Mouse (Mus musculus) 3134 (cell line): ENCODE measurements around the gene Ints6.

Experiments
- DNase-seq: peaks from one replicate; pipeline ENCODE4 v3.0.0-alpha.2; 2011; ENCODE audit warnings: low spot score; ENCODE audit not compliant: insufficient read length; ENCODE audit errors: extremely low read depth

Gene Ints6

DNA sequence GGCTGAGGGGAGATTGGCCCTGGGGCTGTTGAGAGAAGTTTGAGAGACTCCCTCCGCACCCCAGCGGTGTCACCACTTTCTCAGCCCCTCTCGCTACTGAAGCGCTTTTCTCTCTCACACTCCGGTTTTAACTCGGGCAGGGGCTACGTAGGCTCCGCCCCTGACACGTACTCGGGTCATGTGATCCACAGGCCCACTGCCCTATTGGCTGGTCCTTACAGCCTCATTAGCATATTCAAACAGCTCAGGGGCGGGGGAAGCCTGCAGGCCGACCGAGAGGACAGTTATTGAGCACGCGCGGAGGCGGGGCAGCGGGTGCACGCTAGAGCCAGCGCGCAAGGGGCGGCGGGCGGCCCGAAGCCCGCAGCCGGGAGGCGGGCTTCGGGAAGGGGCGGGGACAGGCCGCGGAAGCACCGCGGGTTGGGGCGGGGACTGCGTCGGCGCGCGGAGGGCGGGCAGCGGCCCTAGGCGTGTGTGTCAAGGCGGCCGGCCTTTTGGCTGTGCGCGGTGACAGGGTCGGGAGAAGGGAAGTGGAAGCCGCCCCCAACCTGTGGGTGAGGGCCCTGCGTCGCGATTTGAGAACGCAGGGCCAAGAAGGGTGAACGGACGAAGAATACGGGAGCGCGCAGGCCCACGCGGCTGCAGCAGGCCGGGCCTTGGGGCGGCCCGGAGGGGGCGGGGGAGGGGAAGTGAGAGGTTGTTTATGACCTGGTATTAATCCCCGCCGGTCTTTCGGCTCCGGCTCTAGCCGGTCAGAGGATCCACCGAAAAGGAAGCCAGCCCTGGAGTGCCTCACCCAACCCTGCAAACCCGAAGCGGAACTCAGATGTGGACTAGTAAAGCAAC is at the start of gene Ints6:
TSS of gene Ints6 (minus strand) at position 134 of the 846 bp plus-strand sequence.
- DNase-seq: peak; percentile 98

DNA sequence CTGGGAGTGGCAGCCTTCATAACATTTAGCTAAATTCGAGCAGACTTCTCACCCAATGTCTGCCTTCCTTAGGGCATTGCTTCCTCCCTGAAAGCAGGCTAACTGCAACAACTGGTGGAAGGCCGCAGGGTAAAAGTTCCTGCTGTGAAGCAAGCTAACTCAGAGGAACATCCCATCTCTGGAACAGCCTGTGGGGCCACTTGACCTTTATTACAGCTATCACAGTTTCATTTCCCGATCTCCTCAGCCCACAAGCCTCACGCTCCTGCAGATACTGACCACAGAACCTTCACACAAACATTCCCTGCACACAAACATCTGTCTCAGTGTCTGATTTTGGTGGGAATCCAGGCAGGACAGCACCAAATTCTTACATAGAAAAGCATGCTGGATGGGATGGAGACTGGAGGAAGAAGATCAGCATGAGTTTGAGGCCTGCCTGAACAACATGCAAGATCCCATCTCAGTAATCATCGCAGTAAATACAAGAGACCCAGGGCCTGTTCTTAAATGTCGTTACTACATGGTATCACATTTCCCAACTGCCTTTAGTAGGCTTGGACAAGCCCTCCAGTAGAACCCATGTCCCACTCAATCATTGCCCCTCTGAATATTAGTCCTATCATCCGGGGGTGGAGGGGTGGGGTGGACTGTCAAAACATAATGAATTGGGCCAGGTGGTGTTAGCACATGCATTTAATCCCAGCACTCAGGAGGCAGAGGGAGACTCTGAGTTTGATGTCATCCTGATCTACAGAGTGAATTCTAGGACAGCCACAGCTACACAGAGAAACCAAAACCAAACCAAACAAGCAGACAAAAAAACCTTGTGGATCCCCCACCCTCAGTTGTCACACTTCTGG is 47.9 kb upstream of the Ints6 start:
- DNase-seq: no peak

DNA sequence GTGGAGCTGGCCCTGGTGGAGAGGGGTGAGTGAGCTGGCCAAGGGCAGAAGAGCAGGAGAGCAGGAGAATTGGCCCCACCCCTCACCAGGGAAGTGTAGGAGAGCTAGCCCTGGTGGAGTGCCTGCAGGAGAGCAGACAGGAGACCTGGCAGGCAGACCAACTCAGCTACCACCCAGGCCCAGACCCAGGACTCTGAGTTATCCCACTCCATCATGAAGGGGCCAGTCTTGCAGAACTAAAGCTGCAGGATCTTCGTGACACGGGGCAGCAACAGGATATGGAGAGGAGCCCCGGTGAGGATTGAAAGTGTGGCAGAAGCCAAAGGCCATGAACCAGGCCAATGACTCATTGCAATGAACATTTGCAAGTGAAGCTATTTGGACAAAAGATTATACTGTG is 46.0 kb upstream of the Ints6 start:
- DNase-seq: peak; percentile 73

DNA sequence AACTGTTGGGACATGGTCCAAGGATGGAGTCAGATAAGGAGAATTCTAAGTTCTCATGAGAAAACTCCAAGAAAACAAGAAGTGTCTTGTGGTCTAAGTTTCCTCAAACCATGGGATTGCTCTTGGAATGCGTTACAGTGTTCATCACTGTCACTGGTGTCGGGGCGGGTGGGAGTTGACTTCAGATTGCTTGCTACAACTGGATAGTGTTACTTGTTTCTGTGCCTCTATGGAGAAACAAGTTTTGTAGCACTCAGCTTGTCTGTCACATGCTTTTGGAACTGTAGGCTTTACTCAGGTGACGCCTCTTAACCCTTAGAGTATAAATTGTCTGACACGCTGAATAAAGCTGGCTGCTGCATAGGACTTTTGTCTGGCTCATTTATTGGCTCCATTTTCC is 42.2 kb upstream of the Ints6 start:
- DNase-seq: no peak

DNA sequence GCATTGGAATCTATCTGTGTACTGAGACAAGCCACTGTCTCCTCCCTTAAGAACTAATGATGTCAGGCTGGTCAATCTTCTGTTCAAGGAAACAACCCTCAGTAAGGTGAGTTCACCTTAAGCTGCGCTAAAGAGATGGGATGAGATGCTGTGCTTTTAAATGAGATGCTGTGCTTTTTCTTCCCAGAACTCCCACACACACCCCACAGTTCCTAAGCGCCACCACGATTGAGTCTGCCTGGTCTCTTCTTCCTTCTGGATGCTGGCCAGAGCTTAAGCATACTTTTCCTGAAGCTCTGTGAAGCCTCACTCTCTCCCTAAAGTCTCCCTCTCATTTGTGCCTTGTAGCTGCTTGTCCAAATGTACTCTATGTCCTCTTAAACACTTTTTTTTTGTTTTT is 39.8 kb upstream of the Ints6 start:
- no peak for DNase-seq

DNA sequence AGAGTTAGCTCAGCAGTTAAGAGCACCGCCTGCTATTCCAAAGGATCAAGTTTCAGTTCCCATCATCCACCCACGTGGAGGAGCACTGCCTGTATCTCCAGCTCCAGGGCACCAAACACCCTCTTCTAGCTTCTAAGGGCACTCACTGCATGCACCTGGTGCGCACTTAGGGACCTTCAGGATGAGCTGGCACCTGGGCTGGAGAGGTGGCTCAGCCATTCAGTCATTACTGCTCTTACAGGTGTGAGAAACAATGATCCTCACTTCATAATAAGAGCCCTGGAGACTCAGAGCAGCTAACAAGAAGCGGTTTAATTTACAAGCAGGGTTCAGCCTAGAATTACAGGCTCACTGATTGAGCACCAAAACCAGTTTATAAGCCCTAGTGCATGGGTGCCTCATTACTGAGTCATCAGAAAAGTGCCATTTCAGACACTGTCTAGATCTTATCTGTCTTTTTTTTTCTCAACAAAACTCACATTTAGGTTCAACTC is 37.7 kb upstream of the Ints6 start:
- DNase-seq: peak; percentile 9

DNA sequence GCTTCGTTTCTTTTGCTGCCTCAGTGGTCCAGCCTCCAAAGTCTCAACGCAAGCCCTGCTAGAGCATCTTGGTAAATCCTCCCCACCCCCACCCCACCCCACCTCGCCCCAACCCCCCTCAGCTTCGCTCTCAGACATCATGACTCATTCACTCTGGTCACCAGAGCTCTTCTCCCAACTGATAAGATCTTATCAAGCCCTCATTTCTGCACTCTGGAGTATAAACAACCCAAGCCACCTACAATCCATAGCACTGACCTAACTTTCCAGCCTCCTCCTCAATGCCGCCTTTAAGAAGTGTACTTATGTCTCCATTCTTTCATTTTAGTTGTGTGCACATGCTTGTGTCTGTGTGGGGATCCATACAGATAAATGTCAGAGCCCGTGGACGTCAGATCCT is 34.8 kb upstream of the Ints6 start:
- no peak for DNase-seq

DNA sequence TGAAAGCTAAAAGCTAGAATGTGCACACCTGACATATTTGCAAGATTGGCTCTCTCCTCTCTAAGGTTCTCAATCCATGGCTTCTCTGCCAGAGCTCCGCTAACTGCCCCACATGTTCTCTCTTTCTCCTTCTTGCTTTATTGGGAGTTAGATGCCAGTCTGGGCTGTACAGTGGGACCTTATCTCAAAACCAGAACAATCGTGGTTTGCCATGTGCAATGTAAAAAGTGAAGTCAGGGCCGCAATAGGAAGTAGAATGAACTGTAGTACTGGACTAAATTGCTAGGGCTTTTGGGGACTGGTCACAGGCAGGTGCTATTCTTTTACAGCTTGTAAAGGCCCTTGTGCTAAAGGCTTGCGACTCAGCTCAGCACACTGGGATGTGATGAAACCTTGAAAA is 28.3 kb upstream of the Ints6 start:
- no peak for DNase-seq

DNA sequence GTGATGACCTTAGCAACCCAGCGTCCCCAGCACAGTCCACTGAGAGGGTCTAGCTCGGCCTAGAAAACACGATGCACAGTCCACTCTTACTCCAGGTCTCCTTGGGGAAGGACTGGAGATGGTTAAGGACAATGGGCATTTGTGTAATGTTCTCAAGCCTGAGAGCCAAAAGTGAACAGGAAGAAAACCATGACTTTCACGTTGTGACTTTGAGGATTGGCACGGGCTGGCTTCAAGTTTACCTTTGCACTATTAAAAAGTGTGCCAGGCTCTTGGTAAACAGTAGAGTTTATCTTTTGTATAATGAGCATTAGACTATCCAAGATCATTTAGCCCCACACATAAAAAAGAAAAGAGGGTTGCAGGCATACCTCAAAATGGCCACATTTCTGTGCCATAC is 22.0 kb upstream of the Ints6 start:
- no peak for DNase-seq

DNA sequence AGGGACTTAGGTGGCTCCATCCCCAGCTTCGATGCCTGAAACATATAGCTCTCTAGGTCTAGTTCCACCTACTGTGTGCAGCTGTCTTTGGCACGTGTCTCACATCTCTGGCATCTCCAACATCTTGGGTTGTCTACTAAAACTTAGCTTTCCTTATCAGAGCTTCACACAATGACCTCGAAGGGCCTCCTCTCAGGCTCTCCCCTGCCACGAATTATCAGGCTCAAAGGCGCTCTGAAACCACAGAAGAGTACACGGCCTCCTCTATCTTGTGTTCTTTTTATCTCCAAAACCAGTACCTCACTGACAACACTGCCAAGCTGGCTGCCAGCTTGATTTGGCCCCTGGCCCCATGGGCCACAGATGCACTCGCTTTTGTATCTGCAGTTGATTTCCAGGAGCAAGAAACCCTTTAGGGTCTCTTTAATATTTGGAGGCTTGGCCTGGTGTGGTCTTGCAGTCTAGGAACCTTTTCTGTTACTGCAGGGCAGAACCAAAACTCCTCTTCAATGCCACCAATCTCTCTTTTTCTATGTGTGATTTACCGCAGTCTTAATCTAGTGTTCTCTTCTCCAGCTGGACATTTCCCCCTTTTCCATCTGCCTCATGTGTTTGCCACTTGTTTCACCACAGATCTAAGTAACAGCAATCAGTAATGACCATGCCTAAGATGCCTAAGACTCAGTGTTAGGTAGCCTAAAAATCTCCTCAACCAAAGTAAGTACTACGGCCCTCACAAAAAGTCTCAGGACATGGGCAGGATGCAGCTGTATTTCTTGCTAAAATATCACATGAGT is 19.7 kb upstream of the Ints6 start:
- no peak for DNase-seq

DNA sequence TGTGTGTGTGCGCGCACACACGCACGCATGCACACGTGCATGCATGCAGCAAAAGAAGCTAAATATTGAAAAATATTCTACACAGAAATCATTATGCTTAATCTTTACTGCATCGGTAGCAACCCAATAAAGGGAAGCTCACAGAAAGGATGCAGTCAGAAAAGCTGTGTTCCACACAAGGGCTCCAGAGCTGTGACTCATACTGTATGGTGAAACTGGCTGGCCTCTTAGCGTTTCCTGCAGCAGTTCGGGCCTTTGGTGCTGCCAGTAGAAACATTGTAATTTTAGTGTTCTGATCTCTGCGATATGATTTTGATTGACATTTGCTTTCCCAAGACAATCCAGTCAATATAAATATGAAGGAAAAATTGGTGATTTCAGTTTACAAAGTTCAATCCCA is 17.1 kb upstream of the Ints6 start:
- no peak for DNase-seq

DNA sequence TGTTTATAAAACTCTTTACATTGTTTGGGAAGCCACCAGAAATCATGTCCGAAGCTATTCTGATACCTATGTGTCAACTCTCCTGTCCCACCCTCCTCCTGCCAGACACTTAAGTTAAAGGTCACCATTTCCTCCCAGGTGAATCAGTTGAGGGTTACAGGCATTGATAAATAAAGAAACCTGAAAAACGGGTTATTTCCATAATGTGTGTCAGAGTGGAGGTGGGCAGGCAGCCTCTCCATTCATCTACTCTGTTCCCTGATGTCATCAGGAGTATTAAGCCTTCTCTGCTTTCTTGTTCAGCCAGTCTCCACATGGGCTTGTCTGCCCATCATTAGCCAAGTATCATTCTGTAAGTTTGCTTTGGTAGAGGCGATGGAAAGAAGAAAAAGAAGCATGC is 14.1 kb upstream of the Ints6 start:
- DNase-seq: no peak

DNA sequence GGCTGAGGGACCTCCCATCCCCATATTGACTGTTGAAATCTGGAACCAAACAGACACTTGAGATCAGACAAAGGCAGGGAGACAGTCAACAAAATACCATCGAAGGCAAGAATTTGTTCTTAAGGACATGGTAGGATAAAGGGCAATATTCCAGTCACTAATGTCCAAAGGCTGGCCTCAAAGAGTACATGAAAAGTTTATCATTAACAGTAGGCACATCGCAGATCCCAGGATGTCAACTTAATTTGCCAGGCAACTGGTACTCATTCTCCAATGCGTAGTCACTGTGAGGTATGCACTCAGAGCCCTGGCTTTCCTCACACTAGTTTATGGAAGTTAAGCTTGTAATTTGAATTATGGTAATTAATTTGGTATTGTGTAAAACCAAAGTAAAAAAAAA is 13.3 kb upstream of the Ints6 start:
- DNase-seq: no peak

DNA sequence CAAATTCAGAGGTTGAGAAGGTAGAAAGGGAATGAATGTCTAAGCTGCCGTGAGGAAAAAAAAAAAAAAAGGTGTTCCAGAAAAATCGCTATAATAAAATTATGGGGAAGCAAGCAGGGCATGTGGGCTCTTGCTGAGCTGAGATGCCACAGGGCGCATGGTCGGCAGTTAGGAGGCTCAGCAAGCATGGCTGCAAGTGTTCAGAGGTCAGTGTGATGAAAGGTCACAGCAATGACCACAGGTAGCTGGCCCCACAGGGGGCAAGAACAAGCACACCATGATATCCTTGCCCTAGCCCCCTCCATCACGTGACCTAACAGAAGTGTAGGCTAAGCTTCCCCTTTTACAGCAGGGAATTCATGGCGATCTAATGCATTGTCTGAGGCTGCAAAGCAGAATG is 12.8 kb upstream of the Ints6 start:
- DNase-seq: no peak

DNA sequence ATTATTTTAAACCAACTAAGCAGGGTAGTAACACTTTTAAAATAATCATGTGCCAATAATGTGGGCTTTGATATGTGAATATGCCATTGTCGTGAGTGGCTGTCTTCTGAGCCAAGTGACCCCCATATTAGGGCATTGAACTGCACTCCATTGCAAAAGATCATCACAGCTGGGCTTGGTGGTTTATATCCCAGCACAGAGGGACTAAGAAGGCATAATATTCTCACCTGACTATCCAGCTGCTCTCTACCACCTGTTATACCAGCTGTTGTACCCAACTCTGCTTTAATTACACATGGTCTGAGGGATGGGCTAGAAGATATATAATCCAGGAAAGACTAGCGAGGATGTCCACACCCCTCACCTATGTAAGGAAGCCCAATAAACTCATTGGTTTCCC is 4.4 kb upstream of the Ints6 start:
- no peak for DNase-seq

DNA sequence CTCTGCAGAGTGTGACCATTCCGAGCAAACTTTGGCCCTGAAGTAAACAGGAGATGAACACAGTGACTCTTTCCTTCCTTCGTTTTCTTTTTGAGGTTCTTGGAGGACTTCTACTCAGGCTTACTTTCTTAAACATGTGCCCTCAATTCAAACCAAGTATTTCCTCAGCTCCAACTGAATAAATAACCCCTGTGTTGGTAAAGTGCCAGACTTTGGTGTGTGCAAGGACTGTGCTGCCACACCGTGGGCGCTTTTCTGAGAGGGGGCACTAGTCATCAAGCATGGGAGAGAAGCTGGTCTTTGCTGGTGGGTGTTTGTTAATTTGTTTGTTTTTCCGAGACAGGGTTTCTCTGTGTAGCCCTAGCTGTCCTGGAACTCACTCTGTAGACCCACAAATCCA is 3.4 kb upstream of the Ints6 start:
- DNase-seq: no peak

DNA sequence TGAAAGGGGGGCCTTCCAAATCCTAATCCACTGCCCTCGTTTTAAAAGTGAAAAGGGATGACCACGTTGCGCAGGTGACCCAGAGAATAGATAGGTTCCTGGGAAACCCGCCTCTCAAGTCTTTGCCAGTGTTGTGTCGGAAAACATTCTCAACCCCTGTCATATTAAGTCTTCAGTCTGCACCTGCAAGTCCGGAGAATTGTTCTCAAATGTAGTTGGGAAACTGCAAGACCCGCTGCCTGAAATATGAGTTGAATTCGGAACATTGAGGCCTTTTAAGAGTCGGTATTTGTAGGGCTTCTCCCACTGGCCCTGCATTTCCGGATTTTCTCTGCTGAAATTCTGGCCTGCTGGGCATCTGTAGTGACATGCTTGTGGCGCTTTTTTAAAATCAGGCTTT is 974 bp upstream of the Ints6 start:
- peak; percentile 10 for DNase-seq

DNA sequence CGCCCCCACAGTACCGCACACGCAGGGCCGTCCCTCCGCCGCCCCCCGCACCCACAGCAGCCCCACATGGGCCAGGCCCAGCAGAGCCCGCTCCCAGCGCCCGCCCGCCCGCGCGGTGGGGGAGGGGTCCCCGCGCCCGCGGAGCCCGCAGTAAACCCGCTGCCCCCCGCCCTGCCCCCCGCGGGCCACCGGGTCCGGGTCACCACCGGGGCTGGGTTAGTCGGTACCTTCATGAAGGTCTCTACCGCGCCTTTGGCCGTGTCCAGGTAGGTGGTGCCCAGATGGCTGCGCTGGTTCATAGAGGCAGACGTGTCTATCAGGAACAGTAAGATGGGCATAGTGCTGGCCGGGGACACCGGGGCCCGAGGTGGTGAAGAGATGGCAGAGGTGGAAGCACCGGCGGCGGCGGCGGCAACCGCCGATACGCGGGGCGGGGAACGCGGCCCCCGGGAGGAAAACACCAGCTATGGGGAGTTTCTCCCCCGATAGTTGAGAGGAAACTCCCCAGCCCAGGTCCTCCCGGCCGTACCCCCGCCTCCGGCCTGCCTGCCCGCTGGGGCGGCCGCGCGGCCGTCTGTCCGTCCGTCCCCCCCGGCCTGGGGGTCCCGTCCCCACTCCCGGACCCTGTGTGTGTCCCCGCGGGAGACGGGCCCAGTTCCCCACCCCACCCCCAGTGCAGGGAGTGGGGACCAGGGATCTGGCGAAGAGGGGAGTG is 491 bp downstream of the Ints6 start:
- no peak for DNase-seq

DNA sequence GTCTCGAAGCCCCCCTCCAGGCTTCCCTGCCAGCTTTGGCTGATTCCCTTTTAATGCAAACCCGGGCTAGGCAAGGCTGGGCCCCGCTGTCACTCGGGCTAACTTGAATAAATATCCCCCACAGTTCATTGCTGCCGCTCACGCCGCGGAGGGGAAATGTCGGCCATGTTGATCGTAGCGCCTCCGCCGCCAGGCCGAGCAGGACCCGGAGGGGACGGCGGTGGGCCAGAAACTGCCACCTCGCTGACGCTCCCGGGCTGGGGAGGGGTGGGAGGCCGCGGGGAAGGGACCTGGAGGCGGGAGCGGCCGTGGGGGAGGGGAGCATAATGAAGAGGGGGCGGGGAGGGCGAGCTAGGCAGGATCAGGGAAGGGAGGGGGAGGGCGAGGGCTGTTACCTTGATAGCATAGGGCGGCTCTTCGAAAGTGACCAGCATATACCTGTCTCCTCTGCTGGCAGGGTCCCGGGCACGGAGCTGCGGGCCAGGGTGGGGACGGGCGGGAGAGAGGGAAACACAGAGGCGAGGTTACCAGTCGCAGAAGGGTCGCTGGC is 1.1 kb downstream of the Ints6 start:
- peak; percentile 76 for DNase-seq

DNA sequence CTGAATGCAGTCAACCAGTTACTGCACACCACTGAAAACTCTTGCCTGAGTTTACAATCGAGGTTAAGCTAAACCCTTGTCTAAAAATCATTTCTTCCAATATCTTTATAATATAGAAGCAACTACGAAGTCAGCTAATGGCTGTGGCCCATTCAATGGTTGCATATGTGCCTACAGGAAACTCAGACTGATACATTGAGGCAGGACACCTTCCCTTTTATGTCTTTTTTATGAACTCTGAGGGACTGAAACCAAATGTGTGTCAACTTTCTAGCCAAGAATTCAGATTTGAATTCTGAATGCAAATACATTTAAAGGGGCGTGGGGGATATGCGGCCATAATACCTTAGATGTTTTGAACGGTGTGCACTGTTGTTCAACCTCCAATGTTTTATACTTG is 2.3 kb downstream of the Ints6 start:
- no peak for DNase-seq
